Mouse (Mus musculus): ENCODE measurements at regions not wholly inside any gene's neighbourhood (a gene's known extent, or its start where the extent isn't known, plus 50 kb on each side); places are given as distances from the start of the nearest gene placed in this dataset.
"Not testable (repeated sequence)": the region's sequence is repeated elsewhere in the genome, so short reads cannot be mapped to it uniquely, and the experiment has no call there.

- no peak for TF ChIP-seq CTCF (IDR thresholded peaks at IDR 0.05; ENCODE audit: extremely low read depth, insufficient read length, insufficient replicate concordance, low read depth, low read length)
- TF ChIP-seq POLR2A (IDR thresholded peaks at IDR 0.05; ENCODE audit: low read depth, low read length), result no peak
- Histone ChIP-seq H3K27me3 (ENCODE audit: control insufficient read depth, insufficient read depth, low read length) (no peaks in the 10 kb centered on the region), H3K4me1 (ENCODE audit: control insufficient read depth, insufficient read depth, insufficient read length, low read length) (no peaks in the 10 kb centered on the region), H3K4me3 (ENCODE audit: low read depth, low read length) (no peak overlapping the region), H3K27ac (ENCODE audit: insufficient read depth, low read depth, low read length) (no peak overlapping the region), H3K36me3 (ENCODE audit: control insufficient read depth, insufficient read depth, low read length) (no peaks in the 10 kb centered on the region)
- 30% methylated on average over 3 of the region's 3 CpGs for WGBS
Observed at GRCm38 (mm10) chr15:25225936-25226335, 187.6 kb downstream of the Basp1 start.

- H3K36me3 ChIP-seq (ENCODE audit: control insufficient read depth, insufficient read depth, low read length), result no peaks in the 10 kb centered on the region
- WGBS, result 67% methylated on average over 3 of the region's 3 CpGs
- TF ChIP-seq POLR2A (IDR thresholded peaks at IDR 0.05; ENCODE audit: low read depth, low read length), result no peak
- TF ChIP-seq CTCF (IDR thresholded peaks at IDR 0.05; ENCODE audit: extremely low read depth, insufficient read length, insufficient replicate concordance, low read depth, low read length), result no peak
- no peaks in the 10 kb centered on the region for H3K4me1 ChIP-seq (ENCODE audit: control insufficient read depth, insufficient read depth, insufficient read length, low read length)
- H3K27me3 ChIP-seq (ENCODE audit: control insufficient read depth, insufficient read depth, low read length), result no peaks in the 10 kb centered on the region
- no peak overlapping the region for H3K27ac ChIP-seq (ENCODE audit: insufficient read depth, low read depth, low read length)
- no peak overlapping the region for H3K4me3 ChIP-seq (ENCODE audit: low read depth, low read length)
Observed at GRCm38 (mm10) chr15:25225431-25225830, 188.1 kb downstream of the Basp1 start.

- Histone ChIP-seq H3K4me1 (ENCODE audit: control insufficient read depth, insufficient read depth, insufficient read length, low read length) (no peaks in the 10 kb centered on the region), H3K4me3 (ENCODE audit: low read depth, low read length) (no peak overlapping the region), H3K27me3 (ENCODE audit: control insufficient read depth, insufficient read depth, low read length) (no peaks in the 10 kb centered on the region), H3K27ac (ENCODE audit: insufficient read depth, low read depth, low read length) (no peak overlapping the region), H3K36me3 (ENCODE audit: control insufficient read depth, insufficient read depth, low read length) (no peaks in the 10 kb centered on the region)
- no peak for TF ChIP-seq POLR2A (IDR thresholded peaks at IDR 0.05; ENCODE audit: low read depth, low read length)
- no peak for TF ChIP-seq CTCF (IDR thresholded peaks at IDR 0.05; ENCODE audit: extremely low read depth, insufficient read length, insufficient replicate concordance, low read depth, low read length)
- 81% methylated on average over 4 of the region's 4 CpGs for WGBS
Observed at GRCm38 (mm10) chr15:25221749-25222148, 191.8 kb downstream of the Basp1 start.

- TF ChIP-seq POLR2A (IDR thresholded peaks at IDR 0.05; ENCODE audit: low read depth, low read length), result no peak
- TF ChIP-seq CTCF (IDR thresholded peaks at IDR 0.05; ENCODE audit: extremely low read depth, insufficient read length, insufficient replicate concordance, low read depth, low read length), result no peak
- Histone ChIP-seq H3K27ac (ENCODE audit: insufficient read depth, low read depth, low read length) (no peak overlapping the region), H3K4me1 (ENCODE audit: control insufficient read depth, insufficient read depth, insufficient read length, low read length) (no peaks in the 10 kb centered on the region), H3K36me3 (ENCODE audit: control insufficient read depth, insufficient read depth, low read length) (no peaks in the 10 kb centered on the region), H3K4me3 (ENCODE audit: low read depth, low read length) (no peak overlapping the region), H3K27me3 (ENCODE audit: control insufficient read depth, insufficient read depth, low read length) (no peaks in the 10 kb centered on the region)
- WGBS, result 83% methylated on average over 1 of the region's 1 CpGs
Observed at GRCm38 (mm10) chr15:25216375-25216774, 197.2 kb downstream of the Basp1 start.

GRCm38 (mm10) chr15:25202097-25202496 is 211.5 kb downstream of the Basp1 start:
- H3K27me3 ChIP-seq (ENCODE audit: control insufficient read depth, insufficient read depth, low read length), result no peaks in the 10 kb centered on the region
- H3K27ac ChIP-seq (ENCODE audit: insufficient read depth, low read depth, low read length), result no peak overlapping the region
- 67% methylated on average over 3 of the region's 3 CpGs for WGBS
- no peaks in the 10 kb centered on the region for H3K4me1 ChIP-seq (ENCODE audit: control insufficient read depth, insufficient read depth, insufficient read length, low read length)
- H3K36me3 ChIP-seq (ENCODE audit: control insufficient read depth, insufficient read depth, low read length), result no peaks in the 10 kb centered on the region
- H3K4me3 ChIP-seq (ENCODE audit: low read depth, low read length), result no peak overlapping the region
- TF ChIP-seq CTCF (IDR thresholded peaks at IDR 0.05; ENCODE audit: extremely low read depth, insufficient read length, insufficient replicate concordance, low read depth, low read length), result no peak
- no peak for TF ChIP-seq POLR2A (IDR thresholded peaks at IDR 0.05; ENCODE audit: low read depth, low read length)

- WGBS, result 92% methylated on average over 23 of the region's 23 CpGs
- H3K36me3 ChIP-seq (ENCODE audit: control insufficient read depth, insufficient read depth, low read length); H3K27ac ChIP-seq (ENCODE audit: insufficient read depth, low read depth, low read length); H3K27me3 ChIP-seq (ENCODE audit: control insufficient read depth, insufficient read depth, low read length); H3K4me1 ChIP-seq (ENCODE audit: control insufficient read depth, insufficient read depth, insufficient read length, low read length); H3K4me3 ChIP-seq (ENCODE audit: low read depth, low read length): not testable (repeated sequence)
Observed at GRCm38 (mm10) chr15:25200249-25200648, 213.3 kb downstream of the Basp1 start.

- Histone ChIP-seq H3K27me3 (ENCODE audit: control insufficient read depth, insufficient read depth, low read length) (no peaks in the 10 kb centered on the region), H3K36me3 (ENCODE audit: control insufficient read depth, insufficient read depth, low read length) (no peaks in the 10 kb centered on the region), H3K4me1 (ENCODE audit: control insufficient read depth, insufficient read depth, insufficient read length, low read length) (no peaks in the 10 kb centered on the region), H3K27ac (ENCODE audit: insufficient read depth, low read depth, low read length) (no peak overlapping the region), H3K4me3 (ENCODE audit: low read depth, low read length) (no peak overlapping the region)
- TF ChIP-seq POLR2A (IDR thresholded peaks at IDR 0.05; ENCODE audit: low read depth, low read length) (no peak), CTCF (IDR thresholded peaks at IDR 0.05; ENCODE audit: extremely low read depth, insufficient read length, insufficient replicate concordance, low read depth, low read length) (no peak)
- WGBS, result 58% methylated on average over 2 of the region's 2 CpGs
Observed at GRCm38 (mm10) chr15:25187881-25188326, 225.7 kb downstream of the Basp1 start.

- Histone ChIP-seq H3K4me3 (ENCODE audit: low read depth, low read length) (no peak overlapping the region), H3K4me1 (ENCODE audit: control insufficient read depth, insufficient read depth, insufficient read length, low read length) (no peaks in the 10 kb centered on the region), H3K27me3 (ENCODE audit: control insufficient read depth, insufficient read depth, low read length) (no peaks in the 10 kb centered on the region), H3K36me3 (ENCODE audit: control insufficient read depth, insufficient read depth, low read length) (no peaks in the 10 kb centered on the region), H3K27ac (ENCODE audit: insufficient read depth, low read depth, low read length) (no peak overlapping the region)
- no peak for TF ChIP-seq POLR2A (IDR thresholded peaks at IDR 0.05; ENCODE audit: low read depth, low read length)
- no peak for TF ChIP-seq CTCF (IDR thresholded peaks at IDR 0.05; ENCODE audit: extremely low read depth, insufficient read length, insufficient replicate concordance, low read depth, low read length)
- WGBS, result 71% methylated on average over 6 of the region's 6 CpGs
Observed at GRCm38 (mm10) chr15:25172755-25173154, 240.8 kb downstream of the Basp1 start.
